10 mouse cellular contexts compared by ENCODE assay signal in the genomic region with DNA sequence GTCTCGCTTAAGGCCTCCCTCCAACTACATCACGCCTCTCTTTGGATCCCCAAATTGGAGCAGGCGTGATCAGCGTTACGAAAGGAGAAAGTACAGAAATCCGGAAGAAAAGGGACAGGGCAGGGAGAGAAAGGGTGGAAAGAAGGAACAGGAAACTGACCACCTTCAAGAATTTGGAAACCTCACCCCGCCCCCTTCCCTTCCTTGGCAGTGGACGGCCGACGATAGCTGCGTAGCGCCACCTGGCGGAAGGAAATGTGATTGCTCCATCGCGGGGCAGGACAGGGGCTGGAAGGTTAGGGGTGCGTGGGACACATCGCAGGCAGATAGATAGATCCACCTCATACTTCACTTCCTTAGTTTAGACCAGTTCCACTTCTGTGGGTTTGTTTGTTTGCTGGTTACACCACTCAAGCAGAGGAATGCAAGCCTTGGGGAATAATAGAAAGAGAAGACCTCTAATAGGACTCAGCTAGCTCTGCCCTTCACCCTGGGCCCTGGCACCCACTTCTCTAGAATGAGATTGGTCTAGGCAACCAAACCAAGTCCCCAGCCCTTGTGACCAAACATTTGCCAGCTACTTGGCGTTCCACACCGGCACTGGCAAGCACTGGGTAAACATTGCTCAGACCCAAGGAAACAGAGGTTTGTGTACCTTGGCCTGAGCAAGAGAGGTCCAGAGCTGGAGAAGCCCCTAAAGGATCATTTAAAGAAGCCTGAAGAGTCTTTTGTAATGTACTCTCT. TPM values are rescaled to one million over a fixed set of nuclear protein-coding genes. Genes with fewer than 3 reads are reported as not detected.
A peak's percentile ranks its signal among the peaks of the same experiment; 100 is the strongest.
DNase-seq lines count a peak whose midpoint lies in the region; ATAC-seq lines count a peak whose summit lies in the region.
"Had no signal": no experiment of that assay in that cellular context is flagged by ENCODE, and none has a peak within 500 bp of the region (broad histone marks: within the 10 kb centered on the region; RNA-seq: fewer than 3 reads in every experiment).

No protein-coding gene starts in this region.

- H3K9ac ChIP-seq in hindbrain, embryonic 14.5 days: peak overlapping the region; percentile 28; the same call in 1 of the 2 replicates
- peak overlapping the region; percentile 58 for H3K9ac ChIP-seq in limb, embryonic 13.5 days
- 0 out of 2 replicates have a peak overlapping the region, but pooled peaks have one; percentile 21 for H3K9ac ChIP-seq in midbrain, embryonic 12.5 days (replicated peaks)

- H3K27ac ChIP-seq in hindbrain, embryonic 14.5 days: no peak overlapping the region
- peak overlapping the region; percentile 44; the same call in 1 of the 2 replicates for H3K27ac ChIP-seq in limb, embryonic 13.5 days
- H3K27ac ChIP-seq in midbrain, embryonic 12.5 days (replicated peaks): no peak overlapping the region

- peak; percentile 56; the same call in 1 of the 2 replicates for ATAC-seq in hindbrain, embryonic 14.5 days (ENCODE audit: low FRiP score)
- peak; percentile 61 for ATAC-seq in limb, embryonic 13.5 days (ENCODE audit: low FRiP score, low read depth)
- 0 out of 2 replicates have a peak, but pooled peaks have one; percentile 64 for ATAC-seq in midbrain, embryonic 12.5 days (ENCODE audit: low FRiP score, low read depth)

- peaks cover 16% of the 10 kb centered on the region; the same call in 1 of the 2 replicates for H3K4me1 ChIP-seq in hindbrain, embryonic 14.5 days (replicated peaks; ENCODE audit: control insufficient read depth, insufficient read depth, low read length)
- H3K4me1 ChIP-seq in limb, embryonic 13.5 days: peaks cover 27% of the 10 kb centered on the region
- peaks cover 32% of the 10 kb centered on the region for H3K4me1 ChIP-seq in midbrain, embryonic 12.5 days

- peak; percentile 66 to 67 for DNase-seq in left cerebral cortex, adult 18-20 months (ENCODE audit: low spot score in 2 of 2)
- no peak for DNase-seq in left cerebral cortex, adult 11 months (ENCODE audit: low spot score)
- DNase-seq in cerebellum, postnatal 14 days: peak; percentile 87 to 91
- peak; percentile 39 to 51 for DNase-seq in frontal cortex, postnatal 36 days (ENCODE audit: low spot score in 2 of 2)
- DNase-seq in hindbrain, embryonic 14.5 days (ENCODE audit: low spot score): peak; percentile 82
- DNase-seq in spleen, postnatal 14 days (ENCODE audit: low spot score in 2 of 2): peak; percentile 45 to 68

- 6% methylated on average over 19 of the region's 19 CpGs for WGBS in hindbrain, embryonic 14.5 days
- WGBS in limb, embryonic 13.5 days: 4% methylated on average over 19 of the region's 19 CpGs
- 6% methylated on average over 19 of the region's 19 CpGs for WGBS in midbrain, embryonic 12.5 days

- peaks cover 40% of the 10 kb centered on the region for H3K27me3 ChIP-seq in hindbrain, embryonic 14.5 days (ENCODE audit: control insufficient read depth, insufficient read depth, low read length)
- H3K27me3 ChIP-seq in limb, embryonic 13.5 days: peaks cover 34% of the 10 kb centered on the region
- peaks cover 72% of the 10 kb centered on the region for H3K27me3 ChIP-seq in midbrain, embryonic 12.5 days

- H3K4me3 ChIP-seq in hindbrain, embryonic 14.5 days (replicated peaks; ENCODE audit: low read length): peak overlapping the region; percentile 15; the same call in 1 of the 2 replicates
- H3K4me3 ChIP-seq in limb, embryonic 13.5 days: peak overlapping the region; percentile 38
- peak overlapping the region; percentile 16; the same call in 1 of the 2 replicates for H3K4me3 ChIP-seq in midbrain, embryonic 12.5 days

- no peaks in the 10 kb centered on the region for H3K9me3 ChIP-seq in hindbrain, embryonic 14.5 days (ENCODE audit: control insufficient read depth, low read length)
- no peaks in the 10 kb centered on the region for H3K9me3 ChIP-seq in limb, embryonic 13.5 days
- H3K9me3 ChIP-seq in midbrain, embryonic 12.5 days: no peaks in the 10 kb centered on the region

- no peaks in the 10 kb centered on the region for H3K36me3 ChIP-seq in hindbrain, embryonic 14.5 days (replicated peaks; ENCODE audit: control insufficient read depth, insufficient read depth)
- H3K36me3 ChIP-seq in limb, embryonic 13.5 days: no peaks in the 10 kb centered on the region
- H3K36me3 ChIP-seq in midbrain, embryonic 12.5 days: no peaks in the 10 kb centered on the region

- H3K4me2 ChIP-seq in hindbrain, embryonic 14.5 days (replicated peaks): peak overlapping the region; percentile 52
- peak overlapping the region; percentile 67 for H3K4me2 ChIP-seq in limb, embryonic 13.5 days (replicated peaks)
- peak overlapping the region; percentile 46 for H3K4me2 ChIP-seq in midbrain, embryonic 12.5 days (replicated peaks)

RNA-seq across cellular contexts. Expression of gene Slc9a3r2, which starts 4.0 kb away (rescaled TPM):
- total RNA-seq in left cerebral cortex, adult 18-20 months (2021): 10 to 100 TPM; 47.3 to 52.7 TPM
- 53.5 and 56.9 TPM in 2 replicates for polyA plus RNA-seq in hindbrain, embryonic 14.5 days (2014; fragmentation: Nextera tagmentation; extraction: Ambion mirVana)
- polyA plus RNA-seq in limb, embryonic 13.5 days (2015; fragmentation: Nextera tagmentation; extraction: Ambion mirVana): 58.1 and 59.3 TPM in 2 replicates
- polyA plus RNA-seq in midbrain, embryonic 12.5 days (2016; fragmentation: Nextera tagmentation; extraction: Ambion mirVana): 26.4 and 33.8 TPM in 2 replicates

RNA-seq across cellular contexts. Expression of gene Npw, which starts 4.1 kb away (rescaled TPM):
- 1 to 10 TPM; 2.1 TPM for total RNA-seq in left cerebral cortex, adult 18-20 months (2021)
- 0.83 TPM in 1 of 2 replicates, not detected in the other for polyA plus RNA-seq in hindbrain, embryonic 14.5 days (2014; fragmentation: Nextera tagmentation; extraction: Ambion mirVana)
- polyA plus RNA-seq in limb, embryonic 13.5 days (2015; fragmentation: Nextera tagmentation; extraction: Ambion mirVana): 0.80 TPM in 2 replicates
- not detected in 2 replicates for polyA plus RNA-seq in midbrain, embryonic 12.5 days (2016; fragmentation: Nextera tagmentation; extraction: Ambion mirVana)
- total RNA-seq: left cerebral cortex, postnatal 10 days; MEL had no signal

RNA-seq across cellular contexts. Expression of gene Zfp598, which starts 15.3 kb away (rescaled TPM):
- 10 to 100 TPM; 41.4 to 45.5 TPM for total RNA-seq in left cerebral cortex, adult 18-20 months (2021)
- polyA plus RNA-seq in hindbrain, embryonic 14.5 days (2014; fragmentation: Nextera tagmentation; extraction: Ambion mirVana): 22.8 and 25.6 TPM in 2 replicates
- 22.2 and 24.7 TPM in 2 replicates for polyA plus RNA-seq in limb, embryonic 13.5 days (2015; fragmentation: Nextera tagmentation; extraction: Ambion mirVana)
- 23.5 and 25.0 TPM in 2 replicates for polyA plus RNA-seq in midbrain, embryonic 12.5 days (2016; fragmentation: Nextera tagmentation; extraction: Ambion mirVana)

RNA-seq across cellular contexts. Expression of gene Nthl1, which starts 21.7 kb away (rescaled TPM):
- total RNA-seq in left cerebral cortex, adult 18-20 months (2021): 1 to 10 TPM; 4.1 to 7.4 TPM
- polyA plus RNA-seq in hindbrain, embryonic 14.5 days (2014; fragmentation: Nextera tagmentation; extraction: Ambion mirVana): 7.8 and 8.2 TPM in 2 replicates
- 23.7 and 25.0 TPM in 2 replicates for polyA plus RNA-seq in limb, embryonic 13.5 days (2015; fragmentation: Nextera tagmentation; extraction: Ambion mirVana)
- polyA plus RNA-seq in midbrain, embryonic 12.5 days (2016; fragmentation: Nextera tagmentation; extraction: Ambion mirVana): 14.3 and 14.9 TPM in 2 replicates

RNA-seq across cellular contexts. Expression of gene Tsc2, which starts 21.7 kb away (rescaled TPM):
- 100 to 1,000 TPM; 136 to 153 TPM for total RNA-seq in left cerebral cortex, adult 18-20 months (2021)
- polyA plus RNA-seq in hindbrain, embryonic 14.5 days (2014; fragmentation: Nextera tagmentation; extraction: Ambion mirVana): 74.7 and 76.7 TPM in 2 replicates
- 65.5 and 72.2 TPM in 2 replicates for polyA plus RNA-seq in limb, embryonic 13.5 days (2015; fragmentation: Nextera tagmentation; extraction: Ambion mirVana)
- polyA plus RNA-seq in midbrain, embryonic 12.5 days (2016; fragmentation: Nextera tagmentation; extraction: Ambion mirVana): 82.2 and 89.6 TPM in 2 replicates
